ENCODE assay signal across 18 mouse cellular contexts in genomic region chr9:61311604-61312003, GRCm38 (mm10).
DNase-seq lines count a peak whose midpoint lies in the region; ATAC-seq and TF ChIP-seq lines count a peak whose summit lies in the region.
"Had no signal": no experiment of that assay in that cellular context is flagged by ENCODE, and none has a peak within 500 bp of the region (broad histone marks: within the 10 kb centered on the region; RNA-seq: fewer than 3 reads in every experiment).

No protein-coding gene starts in this region.

- no peaks in the 10 kb centered on the region for H3K36me3 ChIP-seq in kidney, adult 2 months (ENCODE audit: control insufficient read depth, insufficient read depth, low read length)
- H3K36me3 ChIP-seq in embryonic facial prominence, embryonic 11.5 days (replicated peaks; ENCODE audit: control insufficient read depth, insufficient read depth, low read depth, low read length) = no peaks in the 10 kb centered on the region
- no peaks in the 10 kb centered on the region for H3K36me3 ChIP-seq in limb, embryonic 13.5 days
- H3K36me3 ChIP-seq: G1E; liver, embryonic 13.5 days had no signal

- WGBS in kidney, adult 2 months = 65% methylated on average over 5 of the region's 5 CpGs
- WGBS in embryonic facial prominence, embryonic 11.5 days = 34% methylated on average over 5 of the region's 5 CpGs
- 12% methylated on average over 5 of the region's 5 CpGs for WGBS in limb, embryonic 13.5 days

- H3K4me1 ChIP-seq in kidney, adult 2 months (ENCODE audit: control insufficient read depth, insufficient read depth, low read length) = peaks cover 25% of the 10 kb centered on the region; the same call in 1 of the 2 replicates
- H3K4me1 ChIP-seq in embryonic facial prominence, embryonic 11.5 days (ENCODE audit: control insufficient read depth, insufficient read depth, low read length) = no peaks in the 10 kb centered on the region
- H3K4me1 ChIP-seq in limb, embryonic 13.5 days = peaks cover 71% of the 10 kb centered on the region

- H3K4me3 ChIP-seq in kidney, adult 2 months (ENCODE audit: insufficient read depth, low read depth, low read length) = no peak overlapping the region
- H3K4me3 ChIP-seq in embryonic facial prominence, embryonic 11.5 days (ENCODE audit: low read depth, low read length) = no peak overlapping the region
- no peak overlapping the region for H3K4me3 ChIP-seq in limb, embryonic 13.5 days
- H3K4me3 ChIP-seq: forebrain, embryonic 13.5 days; liver, embryonic 13.5 days had no signal

- no peak for ATAC-seq in embryonic facial prominence, embryonic 11.5 days (replicated peaks; ENCODE audit: insufficient number of reproducible peaks, low FRiP score, low TSS enrichment, low read depth)
- ATAC-seq in limb, embryonic 13.5 days (ENCODE audit: low FRiP score, low read depth) = 0 out of 2 replicates have a peak, but pooled peaks have one; percentile 13
- ATAC-seq: forebrain, embryonic 13.5 days had no signal

- H3K9me3 ChIP-seq in embryonic facial prominence, embryonic 11.5 days (replicated peaks; ENCODE audit: control insufficient read depth, low read length) = no peaks in the 10 kb centered on the region
- H3K9me3 ChIP-seq in limb, embryonic 13.5 days = no peaks in the 10 kb centered on the region
- H3K9me3 ChIP-seq: forebrain, embryonic 13.5 days; G1E; liver, embryonic 13.5 days had no signal

- TF ChIP-seq POLR2A in kidney, adult 2 months (IDR thresholded peaks at IDR 0.05; ENCODE audit: low read depth, low read length) = no peak
- no peak for TF ChIP-seq POLR2A in brain, embryonic 14.5 days (IDR thresholded peaks at IDR 0.05; ENCODE audit: borderline replicate concordance, extremely low read depth, insufficient read depth, insufficient read length, poor library complexity, severe bottlenecking)

- no peaks in the 10 kb centered on the region for H3K27me3 ChIP-seq in kidney, adult 2 months (replicated peaks; ENCODE audit: control insufficient read depth, insufficient read depth, low read length)
- no peaks in the 10 kb centered on the region for H3K27me3 ChIP-seq in embryonic facial prominence, embryonic 11.5 days (ENCODE audit: control insufficient read depth, insufficient read depth, low read length)
- peaks cover 31% of the 10 kb centered on the region for H3K27me3 ChIP-seq in limb, embryonic 13.5 days

- no peak overlapping the region for H3K9ac ChIP-seq in embryonic facial prominence, embryonic 11.5 days (replicated peaks; ENCODE audit: low read length)
- no peak overlapping the region for H3K9ac ChIP-seq in limb, embryonic 13.5 days
- H3K9ac ChIP-seq: forebrain, embryonic 13.5 days; liver, embryonic 13.5 days had no signal

- no peak for TF ChIP-seq CTCF in kidney, adult 2 months (conservative IDR thresholded peaks at IDR 0.05; ENCODE audit: insufficient read depth, insufficient read length, low read depth, low read length)
- no peak for TF ChIP-seq CTCF in brain, embryonic 14.5 days (IDR thresholded peaks at IDR 0.05; ENCODE audit: borderline replicate concordance, extremely low read depth, insufficient read depth, insufficient read length)

- DNase-seq in kidney, adult 2 months = peak; percentile 42
- no peak for DNase-seq in kidney, adult 8-10 months
- DNase-seq in brain, embryonic 14.5 days (ENCODE audit: low read depth) = peak; percentile 40
- peak; percentile 58 for DNase-seq in embryonic facial prominence, embryonic 11.5 days (ENCODE audit: low spot score)
- DNase-seq in urinary bladder, postnatal 4 days (ENCODE audit: low spot score in 2 of 2) = no peak
- DNase-seq in adrenal gland, adult 2 months = no peak
- DNase-seq in adipocyte (ENCODE audit: low spot score) = no peak
- DNase-seq: cerebellum, adult 11-12 months; gastrocnemius, postnatal 10 days; heart, postnatal 36 days; kidney, adult 11 months; liver, embryonic 13.5 days; lung, postnatal 10 days; right cerebral cortex, postnatal 14 days had no signal

- H3K4me2 ChIP-seq in embryonic facial prominence, embryonic 11.5 days (ENCODE audit: low read depth, low read length) = no peak overlapping the region
- peak overlapping the region; percentile 31 for H3K4me2 ChIP-seq in limb, embryonic 13.5 days (replicated peaks)
- H3K4me2 ChIP-seq: forebrain, embryonic 13.5 days; heart, embryonic 11.5 days; liver, embryonic 13.5 days had no signal

- no peak overlapping the region for H3K27ac ChIP-seq in kidney, adult 2 months (ENCODE audit: insufficient read depth, low read depth, low read length)
- no peak overlapping the region for H3K27ac ChIP-seq in embryonic facial prominence, embryonic 11.5 days (replicated peaks; ENCODE audit: low read depth, low read length)
- H3K27ac ChIP-seq in limb, embryonic 13.5 days = no peak overlapping the region
- H3K27ac ChIP-seq: forebrain, embryonic 13.5 days; liver, embryonic 13.5 days had no signal

Comparison
In these comparisons a context has a peak if more than half of its experiments do, and no peak if none do; other contexts are left out.
1. DNase-seq: peak in kidney, adult 2 months (single experiment), brain, embryonic 14.5 days (single experiment) and embryonic facial prominence, embryonic 11.5 days (single experiment); none in kidney, adult 8-10 months (0 of 2), urinary bladder, postnatal 4 days (0 of 2), adrenal gland, adult 2 months (single experiment) and adipocyte (single experiment).